Mouse (Mus musculus) erythroblast, embryonic 14.5 days (primary cell): Measurements from ENCODE around the gene Ap3s2.

Source experiments
- GATA1 ChIP-seq: IDR thresholded peaks from 2 replicates; pipeline ENCODE4 v1.6.1; 2012; ENCODE audit warnings: low read length, inconsistent platforms, mixed read lengths
- TAL1 ChIP-seq: IDR thresholded peaks from 3 replicates; pipeline ENCODE4 v1.6.1; 2012; ENCODE audit warnings: low read length, inconsistent platforms, mixed read lengths

- no peak for TF ChIP-seq GATA1
- no peak for TF ChIP-seq TAL1
These were observed 29.8 kb upstream of the Ap3s2 start for GRCm38 (mm10) chr7:79950236-79950635.
